Mouse (Mus musculus): Measurements from ENCODE around the gene Epha2. TPM values are rescaled to one million over a fixed set of nuclear protein-coding genes. Genes with fewer than 3 reads are reported as not detected.

The Epha2 gene
- total RNA-seq, 2 experiments from 2014 or later = 0.99 to 1.4 TPM

GRCm38 (mm10) chr4:141362937-141363548 lies 62.0 kb downstream of the Epha2 start:
- DNase-seq (ENCODE audit: low spot score in 2 of 2) = peak; percentile 53 to 85

GRCm38 (mm10) chr4:141365126-141365525 lies 64.1 kb downstream of the Epha2 start:
- DNase-seq (ENCODE audit: low spot score in 2 of 2) = no peak

GRCm38 (mm10) chr4:141365876-141366275 lies 64.8 kb downstream of the Epha2 start:
- no peak for DNase-seq (ENCODE audit: low spot score in 2 of 2)

- no peak for DNase-seq (ENCODE audit: low spot score in 2 of 2)
These were observed 67.2 kb downstream of the Epha2 start, which contains the start of gene Fam131c for GRCm38 (mm10) chr4:141367997-141368791. Gene Fam131c, plus strand, starts transcription at chr4:141368220.

DNA sequence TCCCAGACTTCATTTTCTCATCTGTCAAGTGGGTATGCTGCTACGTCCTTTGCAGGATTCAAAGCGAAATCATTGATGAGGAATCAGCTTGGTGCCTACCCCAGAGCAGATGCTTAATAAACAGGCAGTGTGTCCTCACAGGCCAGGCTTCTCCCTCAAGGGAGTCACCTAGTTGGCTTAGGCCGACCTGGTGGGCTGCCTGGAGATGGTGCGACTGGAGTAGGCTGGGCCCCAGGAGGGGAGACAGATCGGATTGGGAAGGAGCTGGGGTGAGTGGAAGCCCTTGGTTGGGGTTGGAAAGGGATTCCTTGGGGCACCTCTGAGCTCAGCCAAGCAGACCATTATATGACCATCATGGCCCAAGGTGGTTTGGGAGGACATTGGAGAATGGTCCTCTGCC lies 71.4 kb downstream of the Epha2 start:
- DNase-seq (ENCODE audit: low spot score in 2 of 2) = no peak

Small RNA genes lying within 50 kb of the gene (microRNA-seq; reads per million reads assigned to microRNA genes)
- gene Gm25690 = 0 reads per million in 2 experiments

Other genes starting within 250 kb of the Epha2 start
- 10 to 100 TPM; 54.5 to 67.0 TPM for gene Crocc, start 240.7 kb upstream of the Epha2 start, total RNA-seq (2021)
- gene Necap2, start 222.9 kb upstream of the Epha2 start, total RNA-seq (2021) = 10 to 100 TPM; 36.6 to 42.8 TPM
- under 1 TPM in 1 of 2 experiments, not detected in 1; 0.35 TPM for gene Spata21, start 212.9 kb upstream of the Epha2 start, total RNA-seq (2021)
- gene Szrd1, start 161.5 kb upstream of the Epha2 start, total RNA-seq (2021) = 10 to 100 TPM; 58.5 to 61.0 TPM
- gene Fbxo42, start 153.3 kb upstream of the Epha2 start, total RNA-seq (2021) = 10 to 100 TPM; 23.2 to 24.4 TPM
- gene Rsg1, start 87.3 kb upstream of the Epha2 start, total RNA-seq (2021) = 1 to 10 TPM; 3.0 to 4.5 TPM
- gene Arhgef19, start 61.7 kb upstream of the Epha2 start, total RNA-seq (2021) = 10 to 100 TPM; 19.3 to 19.9 TPM
- 1 to 10 TPM; 3.1 to 3.9 TPM for gene Fam131c, start 67.0 kb downstream of the Epha2 start, total RNA-seq (2021)
- gene Clcnka, start 97.5 kb downstream of the Epha2 start, total RNA-seq (2021) = not detected
- not detected for gene Clcnkb, start 114.8 kb downstream of the Epha2 start, total RNA-seq (2021)
- gene Hspb7, start 119.5 kb downstream of the Epha2 start, total RNA-seq (2021) = not detected
- gene Srarp, start 134.9 kb downstream of the Epha2 start, total RNA-seq (2021) = 1 to 10 TPM; 2.4 to 3.9 TPM
- gene Zbtb17, start 143.4 kb downstream of the Epha2 start, total RNA-seq (2021) = 10 to 100 TPM; 32.4 to 36.4 TPM
- gene Spen, start 237.4 kb downstream of the Epha2 start, total RNA-seq (2021) = 10 to 100 TPM; 60.3 to 66.7 TPM

Measured in layer of hippocampus, adult 18-20 months (tissue).